Mouse (Mus musculus) adrenal gland, postnatal 14 days (tissue): Measurements from ENCODE around the gene Tm9sf2. TPM values are rescaled to one million over a fixed set of nuclear protein-coding genes. Genes with fewer than 3 reads are reported as not detected.

Experiments used
- DNase-seq: peaks from one replicate; pipeline ENCODE4 v3.0.0; 2021; ENCODE audit warnings: mixed read lengths
- total RNA-seq: library from RNA; stranded (reverse); gene quantifications from 2 replicates; pipeline ENCODE4 v1.2.3, GENCODE M21; 2021

The Tm9sf2 gene
- total RNA-seq, 1 experiment from 2014 or later: 125 TPM

DNA sequence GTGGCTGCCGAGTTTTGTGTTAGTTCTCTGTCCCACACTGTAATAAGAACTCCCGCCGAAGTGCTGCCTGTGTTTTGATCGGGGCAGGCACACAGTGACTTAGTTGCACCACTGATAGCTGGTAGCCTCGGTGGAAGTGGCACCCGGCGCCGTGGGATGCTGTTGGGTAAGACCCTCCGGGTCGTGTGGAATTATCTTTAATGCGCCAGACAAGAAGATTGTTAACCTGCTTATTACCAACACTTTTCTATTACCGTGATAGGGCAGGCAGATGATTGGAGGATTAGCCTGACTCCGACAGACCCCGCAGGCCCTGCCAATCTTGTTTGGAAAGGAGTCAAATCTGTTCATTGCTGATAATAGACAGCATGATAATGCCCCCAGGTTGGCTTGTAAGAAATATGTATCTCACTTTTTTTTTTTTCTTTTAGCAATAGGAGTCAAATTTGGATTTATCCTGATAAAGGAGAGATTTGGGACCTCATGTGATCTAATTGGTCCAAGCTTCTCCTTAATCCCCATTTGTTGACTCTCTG lies 69.5 kb downstream of the Tm9sf2 start:
- no peak for DNase-seq

DNA sequence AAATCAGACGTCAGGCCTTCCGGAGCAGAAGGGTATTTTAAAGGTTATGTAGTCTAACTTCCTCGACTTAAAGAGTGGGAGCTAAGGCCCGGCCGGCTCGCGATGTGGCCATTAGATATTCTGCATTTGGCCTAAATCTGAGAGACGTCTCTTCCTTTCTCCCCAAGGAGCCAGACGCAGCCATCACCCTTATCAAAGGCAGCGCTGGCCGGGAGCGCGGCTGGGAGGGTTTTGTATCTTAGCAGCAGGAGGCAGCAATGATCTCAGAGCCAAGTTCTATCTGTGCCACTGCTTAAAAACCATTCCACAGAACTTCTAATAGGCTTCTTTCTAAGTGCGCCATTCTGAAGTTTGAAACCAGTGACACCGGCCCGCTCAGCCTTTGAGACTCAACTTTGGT lies 72.4 kb downstream of the Tm9sf2 start:
- no peak for DNase-seq

DNA sequence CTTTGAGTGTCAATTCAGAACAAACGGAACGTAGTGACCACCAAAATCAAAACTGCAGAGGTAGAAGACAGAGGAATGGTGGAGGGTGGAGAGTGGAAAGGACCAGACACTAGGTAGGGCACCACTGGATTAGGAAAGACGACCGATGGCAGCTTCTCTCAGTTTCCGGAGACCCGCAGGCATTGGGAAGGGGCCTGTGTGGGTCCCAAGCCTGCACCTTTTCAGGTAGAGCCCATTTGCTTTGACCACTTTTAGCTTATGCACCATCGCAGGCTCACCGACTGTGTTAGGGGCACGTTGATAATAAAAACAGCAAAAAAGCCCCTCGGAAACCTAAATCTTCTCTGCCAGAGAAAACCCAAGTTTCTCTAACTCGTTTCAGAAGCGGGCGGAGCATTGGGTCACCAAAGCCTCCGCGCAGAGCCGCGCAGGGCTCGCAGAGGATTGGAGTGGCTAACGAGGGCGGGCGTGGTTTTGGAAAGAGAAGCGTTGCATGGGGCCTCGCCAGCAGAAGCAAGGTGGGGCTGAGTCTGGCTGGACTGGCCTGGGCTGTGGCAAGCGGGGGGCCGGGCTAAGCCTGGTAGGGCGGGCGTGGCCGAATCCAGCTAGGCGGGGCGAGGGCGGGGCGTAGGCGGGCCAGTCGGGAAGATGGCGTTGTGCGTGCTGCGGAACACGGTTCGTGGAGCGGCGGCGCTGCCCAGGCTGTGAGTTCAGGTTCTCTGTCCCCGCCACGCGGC lies 74.4 kb downstream of the Tm9sf2 start, which contains the start of gene Clybl:
Gene Clybl (plus strand): TSS at position 627 of the 737 bp plus-strand sequence.
- DNase-seq: peak; percentile 99

DNA sequence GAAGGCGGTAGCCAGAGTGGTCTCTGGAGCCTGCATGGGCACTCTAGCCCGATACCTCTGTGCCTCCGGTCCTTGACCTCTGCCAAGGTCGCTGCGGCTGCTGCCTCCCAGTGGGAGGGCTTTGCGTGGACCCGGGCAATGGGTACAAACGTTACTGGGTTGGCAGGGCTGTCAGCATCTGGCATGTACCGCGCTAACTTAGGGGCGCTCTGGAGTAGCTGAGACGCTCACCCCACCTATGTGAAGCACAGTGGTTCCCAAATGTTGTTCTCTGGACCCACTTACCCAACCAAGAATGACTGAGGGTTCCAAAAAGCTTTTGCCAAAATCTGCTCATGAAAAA lies 74.9 kb downstream of the Tm9sf2 start:
- DNase-seq: no peak

DNA sequence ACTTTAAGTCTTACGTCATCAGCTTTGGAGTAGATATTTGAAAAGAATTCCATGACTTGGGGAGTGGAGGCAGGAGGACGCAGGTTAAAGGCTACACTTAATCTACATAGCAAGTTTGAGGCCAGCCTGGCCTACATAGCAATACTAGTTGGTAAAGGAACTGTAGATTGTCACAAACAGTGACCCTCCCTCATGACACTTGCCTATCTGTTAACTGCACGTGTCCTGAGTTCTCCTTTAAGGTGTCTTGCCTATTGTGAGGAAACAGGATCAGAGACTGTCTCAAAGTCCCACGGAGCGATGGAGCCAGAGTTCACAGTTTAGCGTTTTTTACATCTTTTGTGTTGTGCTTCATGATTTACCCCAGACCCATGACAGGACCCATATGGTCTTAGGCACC lies 75.4 kb downstream of the Tm9sf2 start:
- no peak for DNase-seq

DNA sequence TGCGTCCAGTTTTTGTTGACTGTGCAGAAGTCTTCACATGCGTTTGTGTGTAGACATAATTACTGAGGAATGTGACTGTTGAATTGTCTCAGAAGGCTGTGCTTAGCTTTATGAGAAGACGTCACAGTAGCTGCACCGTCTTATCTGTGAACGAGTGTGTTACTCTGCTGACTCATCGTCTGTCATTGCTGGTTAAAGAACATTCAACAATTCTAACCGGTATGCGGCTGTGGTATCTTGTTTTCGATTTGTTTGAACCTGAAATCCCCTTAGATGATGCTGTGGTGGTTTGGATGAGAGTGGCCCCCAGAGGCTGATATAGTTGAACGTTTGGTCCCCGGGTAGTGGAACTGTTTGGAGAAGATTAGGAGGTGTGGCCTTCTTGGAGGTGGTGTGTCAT lies 77.1 kb downstream of the Tm9sf2 start:
- peak; percentile 16 for DNase-seq

DNA sequence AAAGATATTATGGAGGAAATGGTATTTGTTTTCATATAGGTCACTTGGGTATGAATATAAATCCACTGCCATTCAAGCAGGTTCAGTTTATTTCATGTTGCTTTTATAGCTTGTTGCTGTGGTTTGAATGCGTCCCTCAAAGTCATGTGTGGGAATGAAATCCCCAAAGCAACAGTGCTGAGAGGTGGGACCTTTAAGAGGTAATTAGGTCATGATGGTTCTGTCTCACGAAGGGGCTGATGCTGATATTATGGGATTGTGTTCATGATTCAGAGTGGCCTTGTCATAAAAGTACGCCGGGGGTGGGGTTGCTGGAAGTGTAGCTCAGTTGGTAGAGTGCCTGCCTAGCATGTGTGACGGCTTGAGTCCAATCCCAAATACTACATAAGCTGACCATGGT lies 81.4 kb downstream of the Tm9sf2 start:
- peak; percentile 33 for DNase-seq

DNA sequence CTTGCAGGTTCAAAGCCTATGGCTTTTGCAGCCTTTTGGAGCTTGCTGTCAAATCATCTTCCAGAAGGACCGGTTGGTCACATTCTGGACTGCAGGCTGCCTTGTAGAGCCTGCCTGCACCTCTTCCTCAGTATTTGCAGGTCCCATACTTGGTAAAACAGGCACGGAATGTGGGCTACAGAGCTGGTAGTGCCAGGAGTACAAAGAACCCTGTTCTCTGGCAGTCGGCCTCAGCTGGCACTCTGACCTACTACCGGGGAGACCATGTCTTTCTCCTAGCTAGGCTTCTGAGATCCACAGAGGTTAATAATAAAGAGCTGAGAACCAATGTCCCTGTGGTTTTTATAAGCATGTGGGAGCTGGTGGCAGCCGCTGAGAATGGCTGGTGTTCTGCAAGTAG lies 83.1 kb downstream of the Tm9sf2 start:
- DNase-seq: peak; percentile 16

DNA sequence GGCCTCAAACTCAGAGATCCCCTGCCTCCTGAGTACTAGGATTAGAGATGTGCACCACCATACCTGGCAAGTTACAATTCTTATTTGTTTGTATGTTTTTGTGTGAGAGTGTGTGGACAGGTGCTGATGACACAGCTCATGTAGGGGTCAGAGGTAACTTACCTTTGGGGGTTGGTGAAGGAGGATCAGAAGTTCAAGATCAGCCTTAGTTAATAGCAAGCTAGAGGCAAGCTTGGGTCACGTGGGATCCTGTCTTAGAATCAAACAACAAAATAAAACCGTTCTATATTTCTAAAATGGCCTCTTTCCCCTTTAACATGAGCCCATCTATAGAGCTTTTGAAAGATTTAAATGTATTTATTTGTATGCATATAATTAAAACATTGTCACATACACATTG lies 83.7 kb downstream of the Tm9sf2 start:
- no peak for DNase-seq

DNA sequence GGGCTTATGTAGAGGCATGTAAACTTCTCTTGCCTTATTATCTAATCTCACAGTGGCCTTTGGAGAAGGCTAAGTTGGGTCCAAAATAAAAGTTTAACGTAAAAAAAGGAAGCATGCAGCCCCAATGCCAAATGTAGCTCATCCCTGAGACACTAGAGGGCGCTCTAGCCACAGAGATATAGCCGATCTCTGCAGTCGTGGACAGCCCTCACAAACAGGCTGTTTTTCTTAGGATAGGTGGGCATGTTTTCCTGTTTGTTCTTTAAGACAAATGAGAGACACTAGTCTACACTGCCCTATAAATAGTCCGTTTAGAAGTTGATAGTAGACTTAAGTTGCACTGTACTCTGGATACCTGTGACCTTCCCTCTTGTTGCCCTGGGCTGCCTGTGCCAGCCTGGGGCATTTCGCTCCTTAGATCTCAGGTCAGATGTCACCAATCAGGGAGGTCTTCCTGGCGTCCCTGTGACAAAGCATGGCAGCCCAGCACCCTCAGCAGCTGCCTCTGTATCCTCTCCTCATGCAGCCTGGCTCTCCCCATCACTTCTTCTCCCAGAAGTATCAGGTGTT lies 84.2 kb downstream of the Tm9sf2 start:
- peak; percentile 82 for DNase-seq

DNA sequence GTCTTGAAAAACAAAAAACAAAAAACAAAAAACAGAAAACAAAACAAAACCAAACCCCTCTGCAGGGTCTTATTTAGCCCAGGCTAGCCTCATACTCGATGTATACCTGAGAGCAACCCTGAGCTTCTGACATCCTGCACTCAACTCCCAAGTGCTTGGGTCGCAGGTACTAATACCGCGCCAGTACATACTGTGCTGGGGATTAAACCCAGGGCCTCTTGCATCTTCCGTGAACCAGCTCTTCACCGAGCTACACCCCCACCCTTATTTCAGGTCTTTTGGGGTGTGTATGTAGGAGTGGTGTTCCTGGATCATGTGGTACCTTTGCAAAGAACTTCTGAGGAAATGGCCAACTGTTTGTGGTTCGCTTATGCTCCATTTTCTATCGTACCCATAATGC lies 87.8 kb downstream of the Tm9sf2 start:
- no peak for DNase-seq

DNA sequence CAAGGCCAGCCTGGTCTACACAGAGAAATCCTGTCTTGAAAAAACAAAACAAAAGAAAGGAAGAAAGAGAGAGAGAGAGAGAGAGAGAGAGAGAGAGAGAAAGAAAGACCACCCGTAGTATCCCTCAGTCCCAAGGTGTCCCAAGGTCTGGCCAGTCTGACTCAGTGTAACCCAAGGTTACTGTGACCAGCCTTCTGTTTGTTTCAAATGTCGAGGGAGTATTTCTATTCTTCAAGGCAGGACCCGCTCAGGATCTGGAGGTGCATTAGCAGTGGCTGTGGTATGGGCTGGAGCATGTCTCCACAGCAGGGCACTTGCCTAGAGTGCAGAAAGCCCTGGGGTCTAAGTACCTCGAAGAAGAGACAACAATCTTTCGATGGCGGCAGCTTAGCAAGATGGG lies 90.0 kb downstream of the Tm9sf2 start:
- DNase-seq: peak; percentile 27

DNA sequence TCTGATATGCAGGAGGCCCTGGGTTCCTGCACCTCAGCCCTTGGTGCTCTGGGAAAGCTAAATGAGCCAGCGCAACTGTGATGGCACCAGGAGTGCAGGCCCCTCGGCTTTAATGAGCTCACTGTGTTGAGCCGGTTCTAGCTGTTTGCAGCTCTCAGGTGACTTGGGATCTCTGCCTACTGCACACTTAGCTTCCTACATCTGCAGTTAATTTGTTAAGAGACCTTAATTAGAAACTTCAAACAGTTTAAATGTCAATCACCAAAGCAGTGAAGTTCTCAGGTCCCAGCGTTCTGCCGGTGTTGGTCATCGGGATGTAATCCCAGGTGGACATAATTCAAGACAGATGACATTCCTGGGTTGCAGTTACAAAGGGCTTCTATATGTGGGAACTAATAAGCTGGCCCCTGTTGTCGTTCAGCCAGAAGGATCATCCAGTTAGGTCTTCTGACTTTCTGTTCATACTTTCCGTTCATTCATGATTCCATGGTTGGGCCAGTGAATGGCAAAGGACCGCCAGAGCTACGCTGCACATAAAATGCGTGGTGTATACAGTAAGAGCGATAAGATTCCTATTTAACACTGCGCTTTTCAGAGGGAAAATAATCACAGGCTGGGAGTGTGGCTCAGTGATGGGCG lies 93.5 kb downstream of the Tm9sf2 start:
- DNase-seq: no peak

DNA sequence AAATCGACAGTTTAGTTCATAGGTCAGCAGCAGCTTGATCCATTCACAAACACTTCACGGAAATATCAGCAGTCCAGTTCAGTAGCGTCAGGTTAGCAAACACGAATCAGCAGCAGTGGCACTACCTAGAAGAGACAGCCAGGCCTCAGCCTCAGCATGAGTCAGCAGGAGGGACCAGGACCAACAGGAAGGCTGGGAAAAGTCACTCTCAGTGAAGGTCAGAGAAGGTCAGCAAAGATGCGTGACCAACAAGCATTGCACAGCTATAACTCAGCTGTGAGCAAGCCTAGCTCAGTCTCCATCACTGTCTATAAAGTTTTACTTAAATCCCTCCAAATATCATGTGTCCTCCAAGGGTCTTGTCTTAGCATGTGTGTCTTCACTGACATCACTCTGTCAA lies 102.3 kb downstream of the Tm9sf2 start:
- DNase-seq: no peak

Other genes starting within 250 kb of the Tm9sf2 start
- 30.3 and 34.4 TPM in 2 replicates for gene Ubac2, start 228.4 kb upstream of the Tm9sf2 start, total RNA-seq
- 0.67 and 5.2 TPM in 2 replicates for gene Gpr18, start 191.3 kb upstream of the Tm9sf2 start, total RNA-seq
- gene Gpr183, start 141.8 kb upstream of the Tm9sf2 start, total RNA-seq: 0.48 and 2.3 TPM in 2 replicates
- gene Timm8a2, start 72.4 kb upstream of the Tm9sf2 start, total RNA-seq: not detected in 2 replicates
- gene Clybl, start 74.7 kb downstream of the Tm9sf2 start, total RNA-seq: 104 and 111 TPM in 2 replicates